Mouse (Mus musculus): ENCODE data around the gene Mypop. TPM values are rescaled to one million over a fixed set of nuclear protein-coding genes. Genes with fewer than 3 reads are reported as not detected.

The Mypop gene
- polyA plus RNA-seq, 1 experiment from 2014 or later, result 2.2 TPM

GRCm38 (mm10) chr7:19004631-19005079 lies 13.6 kb downstream of the Mypop start:
- H3K4me1 ChIP-seq (ENCODE audit: control insufficient read depth, insufficient read depth, low read length), result peaks cover 29% of the 10 kb centered on the region
- H3K36me3 ChIP-seq (ENCODE audit: control insufficient read depth, insufficient read depth, low read length), result peaks cover 10% of the 10 kb centered on the region; the same call in 1 of the 2 replicates
- H3K9me3 ChIP-seq (replicated peaks; ENCODE audit: control insufficient read depth, low read length), result no peaks in the 10 kb centered on the region
- peak overlapping the region; percentile 91 for H3K9ac ChIP-seq (ENCODE audit: low read depth, low read length)
- no peak for ATAC-seq (replicated peaks; ENCODE audit: insufficient number of reproducible peaks, low FRiP score, low TSS enrichment)
- no peaks in the 10 kb centered on the region for H3K27me3 ChIP-seq (ENCODE audit: control insufficient read depth, insufficient read depth, low read length)
- 6% methylated on average over 34 of the region's 34 CpGs for WGBS (ENCODE audit: insufficient replicate concordance)
- peak overlapping the region; percentile 100 for H3K4me2 ChIP-seq
- H3K27ac ChIP-seq (ENCODE audit: low read depth, low read length), result peak overlapping the region; percentile 88; the same call in 1 of the 2 replicates
- H3K4me3 ChIP-seq (ENCODE audit: low read depth, low read length), result peak overlapping the region; percentile 85

- Histone ChIP-seq H3K4me2 (peak overlapping the region; percentile 100), H3K9ac (ENCODE audit: low read depth, low read length) (peak overlapping the region; percentile 91; the same call in 1 of the 2 replicates), H3K27ac (ENCODE audit: low read depth, low read length) (no peak overlapping the region), H3K36me3 (ENCODE audit: control insufficient read depth, insufficient read depth, low read length) (peaks cover 10% of the 10 kb centered on the region; the same call in 1 of the 2 replicates), H3K9me3 (replicated peaks; ENCODE audit: control insufficient read depth, low read length) (no peaks in the 10 kb centered on the region), H3K4me3 (ENCODE audit: low read depth, low read length) (peak overlapping the region; percentile 85), H3K4me1 (ENCODE audit: control insufficient read depth, insufficient read depth, low read length) (peaks cover 29% of the 10 kb centered on the region), H3K27me3 (ENCODE audit: control insufficient read depth, insufficient read depth, low read length) (no peaks in the 10 kb centered on the region)
- WGBS (ENCODE audit: insufficient replicate concordance), result 82% methylated on average over 34 of the region's 34 CpGs
- no peak for ATAC-seq (replicated peaks; ENCODE audit: insufficient number of reproducible peaks, low FRiP score, low TSS enrichment)
Measured at GRCm38 (mm10) chr7:19005417-19006121, 14.5 kb downstream of the Mypop start.

DNA sequence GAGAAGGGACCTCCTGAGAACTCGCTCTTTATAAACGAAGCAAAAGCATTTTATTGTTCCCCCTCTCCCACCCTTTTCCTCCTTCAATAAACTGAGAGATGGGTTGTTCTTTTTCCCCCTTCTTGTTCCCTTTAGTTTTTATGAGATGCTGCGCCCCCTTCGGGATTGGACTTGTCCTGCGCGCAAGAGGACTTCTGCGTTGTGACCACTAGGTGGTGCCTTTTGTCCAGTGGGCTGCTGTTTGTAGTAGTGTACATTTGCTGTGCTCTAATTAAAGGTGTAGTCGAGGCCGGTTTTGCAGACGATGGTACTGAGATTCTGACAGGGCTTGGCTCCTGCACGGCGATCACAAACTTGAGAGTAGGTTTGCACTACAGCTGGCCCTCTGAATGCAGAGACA lies 15.4 kb downstream of the Mypop start:
- Histone ChIP-seq H3K4me1 (ENCODE audit: control insufficient read depth, insufficient read depth, low read length) (peaks cover 26% of the 10 kb centered on the region), H3K9me3 (replicated peaks; ENCODE audit: control insufficient read depth, low read length) (no peaks in the 10 kb centered on the region), H3K9ac (ENCODE audit: low read depth, low read length) (no peak overlapping the region), H3K27me3 (ENCODE audit: control insufficient read depth, insufficient read depth, low read length) (no peaks in the 10 kb centered on the region), H3K4me3 (ENCODE audit: low read depth, low read length) (no peak overlapping the region), H3K36me3 (ENCODE audit: control insufficient read depth, insufficient read depth, low read length) (peaks cover 10% of the 10 kb centered on the region; the same call in 1 of the 2 replicates), H3K4me2 (no peak overlapping the region), H3K27ac (ENCODE audit: low read depth, low read length) (no peak overlapping the region)
- 7% methylated on average over 12 of the region's 12 CpGs for WGBS (ENCODE audit: insufficient replicate concordance)
- ATAC-seq (replicated peaks; ENCODE audit: insufficient number of reproducible peaks, low FRiP score, low TSS enrichment), result no peak

DNA sequence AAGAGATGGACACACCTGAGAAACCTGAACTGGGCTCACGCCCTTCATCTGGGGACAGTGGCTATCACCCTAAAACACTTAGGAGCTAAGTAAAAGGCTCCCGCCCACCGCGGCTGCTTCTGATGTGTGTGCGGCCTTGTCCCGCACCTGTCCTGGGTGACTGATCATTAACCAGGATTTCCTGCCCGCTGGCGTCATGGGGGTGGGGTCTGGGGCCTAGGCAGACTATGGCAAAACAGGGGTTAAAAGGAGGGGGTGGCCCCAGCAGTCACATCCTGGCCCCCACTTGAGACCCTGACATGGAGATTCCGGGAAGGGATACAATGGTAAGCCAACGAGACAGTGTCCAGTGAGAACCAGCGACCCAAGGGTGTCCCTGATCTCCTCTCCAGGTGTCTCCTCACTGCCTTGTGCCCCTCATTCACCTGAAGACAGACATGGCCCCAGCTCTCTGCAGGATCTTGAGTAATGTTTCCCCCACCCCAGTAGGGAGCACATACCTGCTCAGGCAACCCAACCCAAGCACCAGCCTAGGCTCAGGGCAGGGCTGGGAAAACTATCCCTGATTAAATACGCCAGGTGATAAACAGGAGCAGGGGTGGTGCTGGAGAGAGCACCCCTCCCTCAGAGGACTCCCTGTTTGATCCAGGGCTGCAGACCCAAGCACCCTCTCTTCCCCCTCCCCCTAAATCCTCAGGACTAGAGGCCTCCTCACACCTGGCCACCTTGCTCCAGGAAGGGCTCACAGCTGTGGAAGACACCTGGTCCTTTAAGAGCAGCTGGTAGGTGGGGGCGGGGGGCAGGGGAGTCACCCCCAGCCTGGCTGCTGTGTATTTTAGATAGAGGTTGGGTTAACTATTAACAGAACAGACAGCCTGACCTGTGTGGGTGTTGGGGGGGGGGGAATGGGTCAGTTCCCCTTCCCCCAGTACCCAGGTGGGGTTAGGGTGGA lies 16.3 kb downstream of the Mypop start:
- peaks cover 30% of the 10 kb centered on the region for H3K4me1 ChIP-seq (ENCODE audit: control insufficient read depth, insufficient read depth, low read length)
- H3K9me3 ChIP-seq (replicated peaks; ENCODE audit: control insufficient read depth, low read length), result no peaks in the 10 kb centered on the region
- peaks cover 10% of the 10 kb centered on the region; the same call in 1 of the 2 replicates for H3K36me3 ChIP-seq (ENCODE audit: control insufficient read depth, insufficient read depth, low read length)
- H3K4me3 ChIP-seq (ENCODE audit: low read depth, low read length), result no peak overlapping the region
- 71% methylated on average over 13 of the region's 13 CpGs for WGBS (ENCODE audit: insufficient replicate concordance)
- H3K4me2 ChIP-seq, result no peak overlapping the region
- H3K9ac ChIP-seq (ENCODE audit: low read depth, low read length), result no peak overlapping the region
- ATAC-seq (replicated peaks; ENCODE audit: insufficient number of reproducible peaks, low FRiP score, low TSS enrichment), result no peak
- H3K27me3 ChIP-seq (ENCODE audit: control insufficient read depth, insufficient read depth, low read length), result no peaks in the 10 kb centered on the region
- H3K27ac ChIP-seq (ENCODE audit: low read depth, low read length), result no peak overlapping the region

DNA sequence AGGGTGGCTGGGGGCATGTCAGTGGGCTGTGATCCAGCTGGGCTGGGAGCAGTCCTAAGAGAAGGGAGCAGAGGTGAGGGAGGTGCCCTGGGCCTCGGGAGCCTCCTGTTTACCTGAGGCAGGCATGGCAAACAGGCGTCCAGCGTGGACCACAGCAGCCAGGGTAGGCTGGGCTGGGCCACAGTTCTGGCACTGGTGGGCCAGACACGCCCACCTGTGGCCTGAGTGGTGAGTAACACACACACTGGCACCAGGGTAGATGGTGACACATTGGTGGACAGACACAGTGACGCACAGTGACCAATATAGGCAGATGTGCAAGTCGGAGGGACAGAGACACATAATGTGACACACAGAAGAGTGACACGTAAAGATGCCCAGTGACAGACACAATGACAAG lies 19.5 kb downstream of the Mypop start:
- H3K4me3 ChIP-seq (ENCODE audit: low read depth, low read length), result no peak overlapping the region
- no peak overlapping the region for H3K9ac ChIP-seq (ENCODE audit: low read depth, low read length)
- no peak overlapping the region for H3K4me2 ChIP-seq
- ATAC-seq (replicated peaks; ENCODE audit: insufficient number of reproducible peaks, low FRiP score, low TSS enrichment), result no peak
- peaks cover 21% of the 10 kb centered on the region for H3K4me1 ChIP-seq (ENCODE audit: control insufficient read depth, insufficient read depth, low read length)
- WGBS (ENCODE audit: insufficient replicate concordance), result 70% methylated on average over 7 of the region's 7 CpGs
- no peak overlapping the region for H3K27ac ChIP-seq (ENCODE audit: low read depth, low read length)
- no peaks in the 10 kb centered on the region for H3K27me3 ChIP-seq (ENCODE audit: control insufficient read depth, insufficient read depth, low read length)
- H3K9me3 ChIP-seq (replicated peaks; ENCODE audit: control insufficient read depth, low read length), result no peaks in the 10 kb centered on the region
- peaks cover 6% of the 10 kb centered on the region; the same call in 1 of the 2 replicates for H3K36me3 ChIP-seq (ENCODE audit: control insufficient read depth, insufficient read depth, low read length)

DNA sequence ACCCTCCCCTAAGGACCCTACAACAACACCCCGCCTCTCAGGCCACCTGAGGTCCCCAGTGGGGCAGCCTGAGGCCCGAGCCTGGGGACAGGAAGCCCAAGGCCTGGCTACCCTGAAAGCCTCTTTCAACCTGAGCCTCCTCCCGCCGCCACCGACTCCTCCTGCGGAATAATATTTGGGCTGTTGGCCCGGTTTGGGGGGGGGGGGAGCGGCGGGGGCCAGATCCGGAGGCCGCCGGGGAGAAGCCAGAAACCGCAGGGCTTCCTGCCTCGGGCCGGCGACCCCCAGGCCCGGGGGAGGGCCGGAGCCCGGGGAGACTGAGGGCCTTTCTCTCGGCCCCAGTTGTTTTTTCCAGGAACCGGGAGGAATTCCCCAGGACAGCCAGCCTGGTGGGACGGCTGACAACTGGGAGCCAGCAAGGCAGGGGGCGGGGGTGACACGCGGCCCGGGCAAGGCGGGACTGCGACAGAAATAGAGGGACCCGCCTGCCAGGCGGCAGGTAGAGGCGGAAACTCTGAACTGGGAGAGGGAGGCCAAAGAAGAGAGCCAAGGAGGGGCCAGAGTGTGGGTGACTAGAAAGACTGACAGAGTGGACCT lies 21.1 kb downstream of the Mypop start:
- no peaks in the 10 kb centered on the region for H3K36me3 ChIP-seq (ENCODE audit: control insufficient read depth, insufficient read depth, low read length)
- peak; percentile 44; the same call in 1 of the 2 replicates for ATAC-seq (replicated peaks; ENCODE audit: insufficient number of reproducible peaks, low FRiP score, low TSS enrichment)
- peak overlapping the region; percentile 37 for H3K4me3 ChIP-seq (ENCODE audit: low read depth, low read length)

DNA sequence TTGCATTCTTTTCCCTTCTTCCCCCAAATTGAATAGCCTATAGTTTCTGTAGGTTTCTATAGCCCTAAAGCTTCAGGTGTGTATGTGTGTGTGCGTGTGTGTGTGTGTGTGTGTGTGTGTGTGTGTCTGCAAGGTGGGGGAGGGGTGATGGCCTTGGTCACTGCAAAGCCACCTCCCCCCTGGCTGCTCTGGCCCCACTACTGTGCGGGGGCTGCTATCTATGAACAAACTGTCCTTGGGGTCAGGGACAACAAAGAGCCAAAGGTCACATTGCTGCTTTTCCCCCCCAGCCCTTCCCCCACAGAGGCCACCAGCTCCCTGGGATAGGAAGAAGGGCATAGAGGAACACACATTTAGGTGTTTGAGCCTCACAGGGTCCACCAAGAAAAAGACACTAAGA lies 21.8 kb downstream of the Mypop start:
- Histone ChIP-seq H3K4me3 (ENCODE audit: low read depth, low read length) (no peak overlapping the region), H3K9ac (ENCODE audit: low read depth, low read length) (no peak overlapping the region), H3K4me2 (peak overlapping the region; percentile 84; the same call in 1 of the 2 replicates)

More for the DNA sequence above, 21.1 kb downstream of the Mypop start:
- 2% methylated on average over 31 of the region's 31 CpGs for WGBS (ENCODE audit: insufficient replicate concordance)
- Histone ChIP-seq H3K9me3 (replicated peaks; ENCODE audit: control insufficient read depth, low read length) (no peaks in the 10 kb centered on the region), H3K4me2 (peak overlapping the region; percentile 84), H3K4me1 (ENCODE audit: control insufficient read depth, insufficient read depth, low read length) (peaks cover 9% of the 10 kb centered on the region), H3K27me3 (ENCODE audit: control insufficient read depth, insufficient read depth, low read length) (no peaks in the 10 kb centered on the region), H3K27ac (ENCODE audit: low read depth, low read length) (peak overlapping the region; percentile 50), H3K9ac (ENCODE audit: low read depth, low read length) (peak overlapping the region; percentile 75)

DNA sequence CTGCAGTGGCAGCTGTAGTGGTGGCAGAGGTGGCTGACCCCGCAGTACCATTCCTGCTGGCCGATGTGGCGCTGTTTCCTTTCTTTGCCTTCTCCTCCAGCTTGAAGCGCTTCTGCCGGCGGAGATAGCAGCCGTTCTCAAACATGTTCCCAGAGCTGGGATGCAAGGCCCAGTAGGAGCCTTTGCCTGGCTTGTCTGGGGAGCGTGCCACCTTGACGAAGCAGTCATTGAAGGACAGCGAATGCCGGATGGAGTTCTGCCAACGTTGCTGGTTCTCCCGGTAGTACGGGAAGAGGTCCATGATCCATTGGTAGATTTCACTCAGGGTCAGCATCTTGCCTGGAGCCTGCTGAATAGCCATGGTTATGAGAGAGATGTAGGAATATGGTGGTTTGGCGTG lies 23.4 kb downstream of the Mypop start:
- Histone ChIP-seq H3K9ac (ENCODE audit: low read depth, low read length) (no peak overlapping the region), H3K9me3 (replicated peaks; ENCODE audit: control insufficient read depth, low read length) (no peaks in the 10 kb centered on the region), H3K27ac (ENCODE audit: low read depth, low read length) (no peak overlapping the region), H3K36me3 (ENCODE audit: control insufficient read depth, insufficient read depth, low read length) (no peaks in the 10 kb centered on the region), H3K4me2 (no peak overlapping the region), H3K4me1 (ENCODE audit: control insufficient read depth, insufficient read depth, low read length) (peaks cover 9% of the 10 kb centered on the region), H3K27me3 (ENCODE audit: control insufficient read depth, insufficient read depth, low read length) (no peaks in the 10 kb centered on the region), H3K4me3 (ENCODE audit: low read depth, low read length) (no peak overlapping the region)
- 46% methylated on average over 15 of the region's 15 CpGs for WGBS (ENCODE audit: insufficient replicate concordance)
- no peak for ATAC-seq (replicated peaks; ENCODE audit: insufficient number of reproducible peaks, low FRiP score, low TSS enrichment)

More for the DNA sequence above, 21.8 kb downstream of the Mypop start:
- H3K27me3 ChIP-seq (ENCODE audit: control insufficient read depth, insufficient read depth, low read length), result no peaks in the 10 kb centered on the region
- no peaks in the 10 kb centered on the region for H3K36me3 ChIP-seq (ENCODE audit: control insufficient read depth, insufficient read depth, low read length)
- 42% methylated on average over 2 of the region's 2 CpGs for WGBS (ENCODE audit: insufficient replicate concordance)
- no peak overlapping the region for H3K27ac ChIP-seq (ENCODE audit: low read depth, low read length)
- ATAC-seq (replicated peaks; ENCODE audit: insufficient number of reproducible peaks, low FRiP score, low TSS enrichment), result no peak
- peaks cover 9% of the 10 kb centered on the region for H3K4me1 ChIP-seq (ENCODE audit: control insufficient read depth, insufficient read depth, low read length)
- H3K9me3 ChIP-seq (replicated peaks; ENCODE audit: control insufficient read depth, low read length), result no peaks in the 10 kb centered on the region
